ENCODE assay signal across 29 mouse cellular contexts in the genomic region with DNA sequence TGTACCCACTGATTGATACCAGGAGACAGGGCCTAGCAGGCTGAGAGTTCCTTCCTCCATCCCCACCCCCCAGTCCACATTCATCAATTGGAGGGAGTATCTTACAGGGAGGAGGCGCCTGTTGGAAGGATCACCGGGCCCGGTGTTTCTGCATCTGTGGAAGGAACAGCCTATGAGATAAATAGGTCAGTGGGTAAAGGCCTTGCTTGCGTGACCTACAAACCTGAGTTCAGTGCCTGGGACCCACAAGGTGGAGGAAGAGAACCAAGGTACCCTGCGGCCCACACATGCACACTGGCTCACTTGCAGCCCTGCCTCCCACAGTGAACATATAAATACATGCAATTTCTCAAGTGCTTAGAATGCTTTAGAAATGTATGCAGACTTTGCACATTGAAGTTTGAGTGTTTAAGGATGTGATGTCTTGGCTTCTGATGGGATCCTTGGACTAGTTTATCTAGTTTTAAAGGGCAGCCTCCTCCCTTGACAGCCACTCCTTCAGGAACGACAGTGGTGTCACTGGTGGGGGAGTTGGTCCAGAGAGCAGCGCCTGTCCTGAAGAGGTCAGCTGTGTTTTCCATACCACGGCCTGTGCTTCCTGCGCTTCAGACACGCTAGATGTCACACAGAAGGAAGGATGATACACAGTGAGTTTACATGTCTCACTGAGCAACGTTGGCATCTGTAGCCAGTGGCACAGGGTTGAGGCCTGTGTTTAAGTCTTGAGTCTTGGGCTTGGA. TPM values are rescaled to one million over a fixed set of nuclear protein-coding genes. Genes with fewer than 3 reads are reported as not detected.
A peak's percentile ranks its signal among the peaks of the same experiment; 100 is the strongest.
DNase-seq lines count a peak whose midpoint lies in the region; ATAC-seq and TF ChIP-seq lines count a peak whose summit lies in the region.
"Had no signal": no experiment of that assay in that cellular context is flagged by ENCODE, and none has a peak within 500 bp of the region (broad histone marks: within the 10 kb centered on the region; RNA-seq: fewer than 3 reads in every experiment).

No protein-coding gene starts in this region.

- TF ChIP-seq EP300 in heart, adult 2 months (IDR thresholded peaks at IDR 0.05; ENCODE audit: insufficient read depth, low read depth, low read length) = no peak

- H3K79me2 ChIP-seq in heart, adult 2 months (replicated peaks; ENCODE audit: control insufficient read depth, insufficient read depth, low read length) = no peaks in the 10 kb centered on the region

- no peak overlapping the region for H3K4me3 ChIP-seq in heart, embryonic 11.5 days (ENCODE audit: low read depth, low read length)
- H3K4me3 ChIP-seq in heart, adult 2 months = no peak overlapping the region
- no peak overlapping the region for H3K4me3 ChIP-seq in intestine, embryonic 14.5 days (ENCODE audit: low read depth, low read length)
- H3K4me3 ChIP-seq in intestine, embryonic 15.5 days (replicated peaks) = no peak overlapping the region
- H3K4me3 ChIP-seq: embryonic facial prominence, embryonic 13.5 days; erythroblast, embryonic 14.5 days; forebrain, embryonic 12.5 days; hindbrain, embryonic 13.5 days; layer of hippocampus, adult 2 months; left cerebral cortex, adult 2 months; limb, embryonic 12.5 days; liver, embryonic 13.5 days; lung, embryonic 15.5 days; midbrain, embryonic 10.5 days; midbrain, embryonic 15.5 days; neural tube, embryonic 15.5 days had no signal

- no peak overlapping the region for H3K9ac ChIP-seq in heart, embryonic 11.5 days (ENCODE audit: low read depth, low read length)
- H3K9ac ChIP-seq in heart, adult 2 months (ENCODE audit: low read depth, low read length) = no peak overlapping the region
- H3K9ac ChIP-seq in intestine, embryonic 14.5 days (ENCODE audit: low read length) = no peak overlapping the region
- H3K9ac ChIP-seq in intestine, embryonic 15.5 days = no peak overlapping the region
- H3K9ac ChIP-seq: embryonic facial prominence, embryonic 13.5 days; forebrain, embryonic 12.5 days; hindbrain, embryonic 13.5 days; limb, embryonic 12.5 days; liver, embryonic 13.5 days; lung, embryonic 15.5 days; midbrain, embryonic 15.5 days; neural tube, embryonic 15.5 days had no signal

- H3K9me3 ChIP-seq in heart, embryonic 11.5 days (replicated peaks; ENCODE audit: control insufficient read depth, low read length) = no peaks in the 10 kb centered on the region
- H3K9me3 ChIP-seq in intestine, embryonic 14.5 days (ENCODE audit: control insufficient read depth, low read length) = no peaks in the 10 kb centered on the region
- no peaks in the 10 kb centered on the region for H3K9me3 ChIP-seq in intestine, embryonic 15.5 days
- H3K9me3 ChIP-seq: embryonic facial prominence, embryonic 13.5 days; forebrain, embryonic 12.5 days; hindbrain, embryonic 13.5 days; limb, embryonic 12.5 days; liver, embryonic 13.5 days; lung, embryonic 15.5 days; midbrain, embryonic 10.5 days; midbrain, embryonic 15.5 days; neural tube, embryonic 15.5 days had no signal

- no peaks in the 10 kb centered on the region for H3K36me3 ChIP-seq in heart, embryonic 11.5 days (ENCODE audit: control insufficient read depth, insufficient read depth, low read length)
- H3K36me3 ChIP-seq in heart, adult 2 months (ENCODE audit: control insufficient read depth, insufficient read depth, low read length) = no peaks in the 10 kb centered on the region
- peaks cover 13% of the 10 kb centered on the region for H3K36me3 ChIP-seq in intestine, embryonic 14.5 days (ENCODE audit: control insufficient read depth, insufficient read depth, low read length)
- peaks cover 6% of the 10 kb centered on the region; the same call in 1 of the 2 replicates for H3K36me3 ChIP-seq in intestine, embryonic 15.5 days
- H3K36me3 ChIP-seq: forebrain, embryonic 12.5 days; liver, embryonic 13.5 days; lung, embryonic 15.5 days; midbrain, embryonic 15.5 days; neural tube, embryonic 15.5 days had no signal

- peak overlapping the region; percentile 95 for H3K27ac ChIP-seq in heart, embryonic 11.5 days (ENCODE audit: low read depth, low read length)
- H3K27ac ChIP-seq in heart, adult 2 months = no peak overlapping the region
- H3K27ac ChIP-seq in intestine, embryonic 14.5 days (ENCODE audit: low read depth) = no peak overlapping the region
- H3K27ac ChIP-seq in intestine, embryonic 15.5 days = no peak overlapping the region
- H3K27ac ChIP-seq: embryonic facial prominence, embryonic 13.5 days; forebrain, embryonic 12.5 days; layer of hippocampus, adult 2 months; left cerebral cortex, adult 2 months; liver, embryonic 13.5 days; midbrain, embryonic 10.5 days; midbrain, embryonic 15.5 days; neural tube, embryonic 15.5 days had no signal

- no peak for DNase-seq in heart, adult 2 months
- peak; percentile 49 for DNase-seq in intestine, embryonic 14.5 days (ENCODE audit: low spot score)
- DNase-seq in retina, postnatal 1 day = peak; percentile 20
- DNase-seq in retina, embryonic 14.5 days (ENCODE audit: low spot score) = no peak
- DNase-seq: adrenal gland, postnatal 25 days; B cell, adult 2 months; cerebellum, adult 11-12 months; cerebellum, adult 9-11 months; embryo, embryonic 11 days; gastrocnemius, postnatal 10 days; heart, postnatal 4 days; kidney, adult 11 months; kidney, postnatal 36 days; liver, embryonic 13.5 days; right cerebral cortex, adult 18-20 months; spleen, adult 18-20 months had no signal

- WGBS in heart, embryonic 11.5 days (ENCODE audit: insufficient replicate concordance) = 77% methylated on average over 11 of the region's 11 CpGs
- 86% methylated on average over 11 of the region's 11 CpGs for WGBS in heart, adult 2 months
- 55% methylated on average over 11 of the region's 11 CpGs for WGBS in intestine, embryonic 14.5 days
- WGBS in intestine, embryonic 15.5 days = 59% methylated on average over 11 of the region's 11 CpGs

- TF ChIP-seq POLR2A in heart, adult 2 months (IDR thresholded peaks at IDR 0.05; ENCODE audit: insufficient read depth, low read depth, low read length) = no peak

- intact Hi-C loops in heart, adult 2 months (cut with DNase I) = no loop called here

- no peak for ATAC-seq in heart, embryonic 11.5 days (replicated peaks; ENCODE audit: insufficient number of reproducible peaks, low FRiP score, low TSS enrichment)
- no peak for ATAC-seq in intestine, embryonic 14.5 days (replicated peaks; ENCODE audit: low FRiP score, low TSS enrichment, low read depth)
- no peak for ATAC-seq in intestine, embryonic 15.5 days
- ATAC-seq: midbrain, embryonic 15.5 days had no signal

- peaks cover 41% of the 10 kb centered on the region for H3K4me1 ChIP-seq in heart, embryonic 11.5 days (ENCODE audit: control insufficient read depth, insufficient read depth, low read length)
- H3K4me1 ChIP-seq in heart, adult 2 months (ENCODE audit: control insufficient read depth, insufficient read depth, low read length) = peaks cover 2% of the 10 kb centered on the region
- peaks cover 43% of the 10 kb centered on the region for H3K4me1 ChIP-seq in intestine, embryonic 14.5 days (replicated peaks; ENCODE audit: control insufficient read depth, insufficient read depth, low read length)
- H3K4me1 ChIP-seq in intestine, embryonic 15.5 days (replicated peaks) = peaks cover 52% of the 10 kb centered on the region

- no peaks in the 10 kb centered on the region for H3K27me3 ChIP-seq in heart, embryonic 11.5 days (ENCODE audit: control insufficient read depth, insufficient read depth, low read length)
- H3K27me3 ChIP-seq in heart, adult 2 months (ENCODE audit: control insufficient read depth, insufficient read depth, low read length) = no peaks in the 10 kb centered on the region
- H3K27me3 ChIP-seq in intestine, embryonic 14.5 days (replicated peaks; ENCODE audit: control insufficient read depth, insufficient read depth, low read length) = no peaks in the 10 kb centered on the region
- H3K27me3 ChIP-seq in intestine, embryonic 15.5 days (replicated peaks) = no peaks in the 10 kb centered on the region
- H3K27me3 ChIP-seq: embryonic facial prominence, embryonic 13.5 days; forebrain, embryonic 12.5 days; hindbrain, embryonic 13.5 days; limb, embryonic 12.5 days; liver, embryonic 13.5 days; lung, embryonic 15.5 days; midbrain, embryonic 15.5 days; neural tube, embryonic 15.5 days had no signal

- no peak overlapping the region for H3K4me2 ChIP-seq in heart, embryonic 11.5 days
- H3K4me2 ChIP-seq in intestine, embryonic 14.5 days (ENCODE audit: low read length) = no peak overlapping the region
- H3K4me2 ChIP-seq in intestine, embryonic 15.5 days (replicated peaks) = no peak overlapping the region
- H3K4me2 ChIP-seq: embryonic facial prominence, embryonic 13.5 days; forebrain, embryonic 12.5 days; hindbrain, embryonic 13.5 days; limb, embryonic 12.5 days; liver, embryonic 13.5 days; lung, embryonic 15.5 days; midbrain, embryonic 15.5 days; neural tube, embryonic 15.5 days had no signal

- no peak for TF ChIP-seq CTCF in heart, adult 2 months (IDR thresholded peaks at IDR 0.05)

RNA-seq across cellular contexts. Expression of a gene that starts 35.1 kb away (rescaled TPM):
- polyA plus RNA-seq in heart, embryonic 11.5 days (2014; fragmentation: Nextera tagmentation; extraction: Ambion mirVana) = 11.6 and 12.3 TPM in 2 replicates
- total RNA-seq in heart, adult 2 months (2021) = 1 to 10 TPM in 1 of 2 experiments, under 1 TPM in 1; 0.37 to 2.2 TPM
- 0.25 and 0.47 TPM in 2 replicates for polyA plus RNA-seq in heart, adult 2 months (2012; rRNA removed)
- polyA plus RNA-seq in intestine, embryonic 14.5 days (2014; fragmentation: Nextera tagmentation; extraction: Ambion mirVana) = 23.3 and 27.6 TPM in 2 replicates
- 20.1 and 20.6 TPM in 2 replicates for polyA plus RNA-seq in intestine, embryonic 15.5 days (2015; fragmentation: Nextera tagmentation; extraction: Ambion mirVana)
- polyA plus RNA-seq: erythroblast, embryonic 14.5 days had no signal

Comparison
In these comparisons a context has a peak if more than half of its experiments do, and no peak if none do; other contexts are left out.
1. DNase-seq: peak in intestine, embryonic 14.5 days (single experiment) and retina, postnatal 1 day (single experiment); none in heart, adult 2 months (0 of 2) and retina, embryonic 14.5 days (single experiment).